Mouse (Mus musculus) liver, embryonic 11.5 days (tissue): ENCODE results near the gene Mettl6. TPM values are rescaled to one million over a fixed set of nuclear protein-coding genes. Genes with fewer than 3 reads are reported as not detected.

Source experiments
- ATAC-seq: fragments of 200-750 bp; cut with Nextera tagmentation; replicated peaks from 2 replicates; pipeline ENCODE4 v1.8.0; 2017; ENCODE audit warnings: moderate number of reproducible peaks, mild to moderate bottlenecking, moderate TSS enrichment, moderate library complexity; ENCODE audit not compliant: low FRiP score
- DNase-seq: peaks from one replicate; pipeline ENCODE4 v3.0.0-alpha.2; 2017; ENCODE audit warnings: low spot score
- H3K27ac ChIP-seq: fragments of 300-500 bp; sonication (generic); 2 replicates; pipeline ENCODE4 v1.5.1; 2014; ENCODE audit warnings: mild to moderate bottlenecking, low read depth, low read length, control low read depth
- H3K27me3 ChIP-seq: fragments of 300-500 bp; sonication (generic); replicated peaks from 2 replicates; pipeline ENCODE4 v1.6.1; 2014; ENCODE audit warnings: low read length, mixed read lengths; ENCODE audit not compliant: control insufficient read depth, insufficient read depth
- H3K36me3 ChIP-seq: fragments of 300-500 bp; sonication (generic); 2 replicates; pipeline ENCODE4 v1.6.1; 2014; ENCODE audit warnings: mild to moderate bottlenecking, low read length, moderate library complexity, mixed read lengths; ENCODE audit not compliant: control insufficient read depth, insufficient read depth
- H3K4me1 ChIP-seq: fragments of 300-500 bp; sonication (generic); replicated peaks from 2 replicates; pipeline ENCODE4 v1.6.1; 2014; ENCODE audit warnings: low read length, mixed read lengths; ENCODE audit not compliant: control insufficient read depth, insufficient read depth
- H3K4me2 ChIP-seq: fragments of 300-500 bp; sonication (generic); 2 replicates; pipeline ENCODE4 v1.6.1; 2014; ENCODE audit warnings: mild to moderate bottlenecking, control low read depth, moderate library complexity
- H3K4me3 ChIP-seq: fragments of 300-500 bp; sonication (generic); 2 replicates; pipeline ENCODE4 v1.5.1; 2014; ENCODE audit warnings: low read depth, low read length, control low read depth
- H3K9ac ChIP-seq: fragments of 300-500 bp; sonication (generic); 2 replicates; pipeline ENCODE4 v1.6.1; 2014; ENCODE audit warnings: low read depth, low read length, control low read depth
- H3K9me3 ChIP-seq: fragments of 300-500 bp; sonication (generic); 2 replicates; pipeline ENCODE4 v1.6.1; 2016; ENCODE audit warnings: low read length, inconsistent platforms, mixed read lengths; ENCODE audit not compliant: control insufficient read depth
- WGBS: fragments of 180-500 bp; shearing (Covaris S2); extraction: QIAGEN DNeasy Blood & Tissue Kit; methylation state at CpG from one replicate; pipeline ENCODE4 v1.1.7; 2014; 5-methylcytosine and 5-hydroxymethylcytosine counted together
- polyA plus RNA-seq: library from polyadenylated mRNA; unstranded; fragments of >200 nt; fragmentation: Nextera tagmentation; extraction: Ambion mirVana; gene quantifications from 2 replicates; pipeline ENCODE4 v1.2.1, GENCODE M21; 2014

Gene Mettl6
- 60.9 and 68.9 TPM in 2 replicates for polyA plus RNA-seq

GRCm38 (mm10) chr14:31494975-31495455 is at the start of gene Mettl6:
Mettl6 (minus strand) TSS chr14:31495040.
- H3K36me3 ChIP-seq: peaks cover 12% of the 10 kb centered on the region
- under 1% methylated on average over 49 of the region's 49 CpGs for WGBS
- peak; percentile 86 for ATAC-seq
- peak; percentile 92 for DNase-seq
- peak within 1 kb of the TSS; percentile 93 for H3K4me3 ChIP-seq
- peaks cover 21% of the 10 kb centered on the region for H3K4me1 ChIP-seq
- H3K27ac ChIP-seq: peak within 1 kb of the TSS; percentile 87
- no peaks in the 10 kb centered on the region for H3K27me3 ChIP-seq
- peak within 1 kb of the TSS; percentile 96 for H3K4me2 ChIP-seq
- peak within 1 kb of the TSS; percentile 90 for H3K9ac ChIP-seq
- no peaks in the 10 kb centered on the region for H3K9me3 ChIP-seq

DNA sequence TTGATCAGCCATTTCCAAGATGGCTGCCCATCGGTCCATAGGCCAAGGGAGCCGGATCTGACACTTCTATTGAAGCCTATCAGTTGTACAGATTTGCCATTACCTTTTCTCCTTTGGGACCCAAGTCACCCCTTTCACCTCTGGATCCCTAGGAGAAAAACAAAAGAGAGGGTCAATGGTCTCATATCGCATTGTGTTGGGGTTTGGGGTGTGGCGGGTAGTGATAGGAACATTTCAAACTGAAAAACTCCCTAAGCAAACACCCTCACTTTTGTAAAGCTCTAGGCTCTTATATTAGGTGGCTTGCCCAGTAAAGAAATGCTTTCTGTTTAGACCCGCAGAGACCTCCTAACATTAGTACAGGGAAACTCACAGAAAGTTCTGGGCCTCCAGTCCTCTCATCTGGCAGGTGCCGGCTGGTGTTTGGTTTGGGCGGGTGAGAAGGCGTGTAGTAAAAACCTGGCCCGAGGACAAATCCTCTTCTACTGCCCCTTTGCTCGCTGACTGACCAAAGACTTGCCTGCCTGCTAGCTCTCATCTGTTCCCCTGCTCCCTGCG is 49.1 kb upstream of the Mettl6 start:
- Histone ChIP-seq H3K4me3 (no peak overlapping the region), H3K27ac (no peak overlapping the region), H3K4me1 (no peaks in the 10 kb centered on the region), H3K4me2 (no peak overlapping the region), H3K27me3 (no peaks in the 10 kb centered on the region), H3K9me3 (no peaks in the 10 kb centered on the region), H3K9ac (no peak overlapping the region), H3K36me3 (no peaks in the 10 kb centered on the region)
- DNase-seq (no peak), ATAC-seq (no peak)
- WGBS: 78% methylated on average over 11 of the region's 11 CpGs

DNA sequence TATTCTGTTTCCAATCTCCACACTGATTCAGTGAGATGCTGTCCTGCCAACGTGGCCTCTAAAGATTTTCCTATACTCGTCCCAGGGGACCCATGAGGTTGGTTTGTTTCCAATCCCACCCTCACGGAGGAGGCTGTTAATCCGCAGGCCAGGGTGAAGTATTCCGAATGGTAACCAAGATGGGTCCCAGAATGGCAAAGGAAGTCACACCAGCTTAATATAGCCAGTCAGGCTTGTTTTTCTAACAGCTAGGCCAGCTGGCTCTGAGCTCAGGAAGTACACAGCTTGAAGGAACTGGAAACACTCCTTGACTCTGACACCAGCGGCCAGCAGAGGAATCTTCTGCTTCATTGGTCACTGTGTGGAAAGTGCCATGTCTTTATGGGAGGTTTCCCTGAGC is 42.5 kb upstream of the Mettl6 start:
- Histone ChIP-seq H3K4me3 (no peak overlapping the region), H3K9ac (no peak overlapping the region), H3K9me3 (no peaks in the 10 kb centered on the region), H3K36me3 (no peaks in the 10 kb centered on the region), H3K27me3 (no peaks in the 10 kb centered on the region), H3K4me2 (no peak overlapping the region), H3K4me1 (peaks cover 3% of the 10 kb centered on the region; the same call in 1 of the 2 replicates), H3K27ac (no peak overlapping the region)
- WGBS: 76% methylated on average over 6 of the region's 6 CpGs
- DNase-seq (no peak), ATAC-seq (no peak)

DNA sequence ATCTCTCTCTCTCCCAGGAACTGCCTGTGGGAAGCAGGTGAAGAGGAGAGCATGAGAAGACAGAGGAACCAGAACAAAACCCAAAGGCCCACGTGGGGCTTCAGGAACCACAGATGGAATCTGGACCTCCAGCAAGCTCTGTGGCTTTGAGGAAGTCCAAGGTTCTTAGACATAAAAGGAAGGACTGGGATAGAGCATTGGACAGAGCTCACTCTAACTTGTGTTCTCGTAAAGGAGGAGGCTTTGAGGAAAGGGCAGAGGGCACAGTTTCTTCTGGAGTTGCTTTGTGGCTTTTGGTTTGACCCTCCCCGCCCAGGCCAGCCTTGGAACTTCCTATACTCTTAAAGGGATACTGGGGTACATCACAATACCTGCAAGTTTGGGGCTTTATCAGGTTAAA is 37.8 kb upstream of the Mettl6 start:
- Histone ChIP-seq H3K36me3 (no peaks in the 10 kb centered on the region), H3K4me2 (no peak overlapping the region), H3K27ac (no peak overlapping the region), H3K9ac (no peak overlapping the region), H3K4me1 (peaks cover 14% of the 10 kb centered on the region; the same call in 1 of the 2 replicates), H3K4me3 (no peak overlapping the region), H3K9me3 (no peaks in the 10 kb centered on the region), H3K27me3 (no peaks in the 10 kb centered on the region)
- DNase-seq: no peak
- 59% methylated on average over 3 of the region's 3 CpGs for WGBS
- ATAC-seq: no peak

DNA sequence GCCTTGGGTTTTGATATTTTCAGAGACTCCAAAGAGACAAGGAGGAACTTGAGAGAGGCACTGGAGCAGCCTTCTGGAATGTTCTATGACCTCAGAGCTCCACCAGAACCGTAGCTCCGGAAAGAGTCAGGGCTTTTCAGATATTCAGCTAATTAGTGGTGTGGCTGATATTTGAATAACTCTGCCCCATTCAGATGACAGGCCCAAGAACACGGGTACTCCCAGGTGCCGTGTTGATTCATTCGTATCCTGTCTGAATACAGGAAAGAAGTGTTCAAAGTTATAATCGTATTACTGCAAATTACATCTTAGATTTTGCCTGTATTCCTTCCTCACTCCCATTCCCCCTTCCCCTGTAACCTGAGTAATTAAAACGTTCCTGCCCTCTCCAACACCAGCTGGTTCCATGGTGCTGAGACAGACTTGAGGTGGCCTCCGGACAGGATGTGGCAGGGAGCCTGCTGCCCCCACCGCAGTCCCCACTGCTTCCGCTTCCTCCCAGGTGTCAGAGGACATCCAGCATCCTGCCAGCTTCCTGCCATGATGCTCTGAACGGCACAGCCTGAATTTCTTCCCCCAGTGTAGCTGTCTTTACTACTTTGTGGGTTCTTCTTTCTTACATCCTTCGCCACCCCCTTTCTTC is 36.8 kb upstream of the Mettl6 start:
- WGBS: 39% methylated on average over 12 of the region's 12 CpGs
- Histone ChIP-seq H3K36me3 (no peaks in the 10 kb centered on the region), H3K9ac (no peak overlapping the region), H3K4me1 (peaks cover 14% of the 10 kb centered on the region; the same call in 1 of the 2 replicates), H3K9me3 (no peaks in the 10 kb centered on the region), H3K27ac (0 out of 2 replicates have a peak overlapping the region, but pooled peaks have one; percentile 36), H3K4me3 (no peak overlapping the region), H3K4me2 (0 out of 2 replicates have a peak overlapping the region, but pooled peaks have one; percentile 7), H3K27me3 (no peaks in the 10 kb centered on the region)
- no peak for ATAC-seq
- no peak for DNase-seq

GRCm38 (mm10) chr14:31530847-31531246 is 36.0 kb upstream of the Mettl6 start:
- no peaks in the 10 kb centered on the region for H3K27me3 ChIP-seq
- H3K9ac ChIP-seq: no peak overlapping the region
- H3K27ac ChIP-seq: 0 out of 2 replicates have a peak overlapping the region, but pooled peaks have one; percentile 36
- H3K4me3 ChIP-seq: no peak overlapping the region
- no peak overlapping the region for H3K4me2 ChIP-seq
- DNase-seq (no peak), ATAC-seq (no peak)
- no peaks in the 10 kb centered on the region for H3K36me3 ChIP-seq
- 72% methylated on average over 4 of the region's 4 CpGs for WGBS
- H3K4me1 ChIP-seq: peaks cover 14% of the 10 kb centered on the region; the same call in 1 of the 2 replicates
- no peaks in the 10 kb centered on the region for H3K9me3 ChIP-seq

GRCm38 (mm10) chr14:31525040-31525810 is 30.4 kb upstream of the Mettl6 start:
- Histone ChIP-seq H3K27me3 (no peaks in the 10 kb centered on the region), H3K9ac (no peak overlapping the region), H3K27ac (no peak overlapping the region), H3K4me2 (no peak overlapping the region), H3K9me3 (no peaks in the 10 kb centered on the region), H3K36me3 (no peaks in the 10 kb centered on the region), H3K4me3 (no peak overlapping the region), H3K4me1 (no peaks in the 10 kb centered on the region)
- ATAC-seq (no peak), DNase-seq (no peak)
- WGBS: 71% methylated on average over 7 of the region's 7 CpGs

DNA sequence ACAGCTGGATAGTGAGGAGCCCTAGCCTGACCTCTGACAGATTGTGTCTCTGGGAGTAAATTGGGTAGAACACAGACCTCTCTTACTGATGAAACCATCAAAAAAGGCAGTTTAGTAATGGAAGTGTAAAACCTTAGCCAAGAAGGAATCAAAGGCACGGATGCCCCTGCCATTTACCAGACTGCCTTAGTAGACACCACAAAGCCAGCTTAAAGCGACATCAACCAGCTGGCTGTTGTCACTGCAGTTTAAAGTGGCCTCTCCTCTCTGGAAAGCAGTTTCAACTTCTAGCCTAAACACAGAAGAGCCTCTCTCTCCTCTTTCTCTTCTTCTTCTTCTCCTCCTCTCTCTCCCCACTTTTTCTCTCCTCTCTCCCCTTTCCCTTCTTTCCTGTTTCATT is 26.5 kb upstream of the Mettl6 start:
- H3K9ac ChIP-seq: no peak overlapping the region
- H3K4me3 ChIP-seq: no peak overlapping the region
- H3K9me3 ChIP-seq: no peaks in the 10 kb centered on the region
- ATAC-seq: no peak
- no peaks in the 10 kb centered on the region for H3K27me3 ChIP-seq
- 69% methylated on average over 2 of the region's 2 CpGs for WGBS
- DNase-seq: no peak
- peaks cover 3% of the 10 kb centered on the region; the same call in 1 of the 2 replicates for H3K4me1 ChIP-seq
- H3K4me2 ChIP-seq: no peak overlapping the region
- no peak overlapping the region for H3K27ac ChIP-seq
- H3K36me3 ChIP-seq: no peaks in the 10 kb centered on the region
